Mouse (Mus musculus): ENCODE measurements around the gene Ermap. TPM values are rescaled to one million over a fixed set of nuclear protein-coding genes. Genes with fewer than 3 reads are reported as not detected.
A peak's percentile ranks its signal among the peaks of the same experiment; 100 is the strongest.

The Ermap gene
- polyA plus RNA-seq (2014; fragmentation: Nextera tagmentation; extraction: Ambion mirVana), result 0.49 and 1.3 TPM in 2 replicates

DNA sequence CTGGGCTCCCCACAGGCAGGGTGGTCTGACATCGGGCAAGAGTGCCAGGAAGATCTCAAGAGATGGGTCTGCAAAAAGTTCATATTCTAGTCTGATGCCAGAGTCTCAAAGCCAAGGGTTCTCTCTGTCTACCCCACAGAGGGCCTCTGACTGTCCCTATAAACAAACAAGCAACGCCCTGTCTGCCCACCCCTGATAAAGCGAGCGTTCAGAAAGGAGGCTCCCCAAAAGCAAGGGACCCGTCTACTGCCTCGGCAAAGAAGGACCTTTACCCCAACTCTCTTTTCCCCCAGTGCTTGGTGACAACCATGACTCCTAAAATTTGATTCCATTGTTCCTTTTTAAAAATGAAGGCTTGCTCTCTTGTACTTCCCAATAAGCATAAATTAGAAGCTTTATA is at the start of gene Ermap:
Ermap (minus strand) TSS at position 148 of the 400 bp plus-strand sequence.
- Histone ChIP-seq H3K4me2 (replicated peaks; ENCODE audit: low read depth, low read length) (no peak within 1 kb of the TSS), H3K36me3 (ENCODE audit: control insufficient read depth, insufficient read depth, low read length) (no peaks in the 10 kb centered on the region), H3K4me3 (ENCODE audit: low read length) (no peak within 1 kb of the TSS), H3K27ac (ENCODE audit: low read depth, low read length) (no peak within 1 kb of the TSS), H3K9me3 (ENCODE audit: control insufficient read depth, low read length) (no peaks in the 10 kb centered on the region), H3K4me1 (ENCODE audit: control insufficient read depth, insufficient read depth, low read length) (no peaks in the 10 kb centered on the region), H3K9ac (ENCODE audit: low read depth, low read length) (no peak within 1 kb of the TSS), H3K27me3 (ENCODE audit: control insufficient read depth, insufficient read depth, low read length) (no peaks in the 10 kb centered on the region)
- WGBS, result 71% methylated on average over 6 of the region's 6 CpGs
- ATAC-seq (ENCODE audit: low FRiP score, low TSS enrichment), result no peak

DNA sequence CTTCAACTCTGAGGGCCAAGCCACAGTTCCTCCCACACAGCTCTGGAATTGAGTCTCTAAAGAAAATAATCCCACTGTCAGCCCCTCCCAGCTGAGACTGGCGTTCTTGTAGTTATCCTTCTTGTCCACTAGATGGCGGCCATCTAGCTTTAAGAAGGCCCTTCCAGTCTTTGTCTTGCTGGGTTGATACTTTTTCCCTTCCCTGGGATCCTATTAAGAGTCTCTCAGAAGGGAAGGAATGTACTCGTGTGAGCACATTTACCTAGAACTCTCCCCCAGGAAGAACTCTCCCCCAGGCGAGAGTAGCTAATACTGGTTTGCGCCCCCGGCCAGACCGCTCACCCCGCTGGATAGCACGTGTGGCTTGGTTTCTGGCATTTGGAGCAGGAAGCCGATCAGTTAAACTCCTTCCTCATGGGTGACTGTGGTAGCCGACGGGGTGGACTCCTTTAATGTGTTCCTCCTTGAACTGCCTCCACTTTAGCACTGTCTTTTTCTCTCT is 49.4 kb upstream of the Ermap start:
- peak; percentile 79 for ATAC-seq (ENCODE audit: low FRiP score, low TSS enrichment)
- Histone ChIP-seq H3K4me1 (ENCODE audit: control insufficient read depth, insufficient read depth, low read length) (no peaks in the 10 kb centered on the region), H3K4me2 (replicated peaks; ENCODE audit: low read depth, low read length) (no peak overlapping the region; the same call in 1 of the 2 replicates), H3K9me3 (ENCODE audit: control insufficient read depth, low read length) (no peaks in the 10 kb centered on the region), H3K36me3 (ENCODE audit: control insufficient read depth, insufficient read depth, low read length) (peaks cover 28% of the 10 kb centered on the region; the same call in 1 of the 2 replicates), H3K27ac (ENCODE audit: low read depth, low read length) (0 out of 2 replicates have a peak overlapping the region, but pooled peaks have one; percentile 55), H3K27me3 (ENCODE audit: control insufficient read depth, insufficient read depth, low read length) (no peaks in the 10 kb centered on the region), H3K9ac (ENCODE audit: low read depth, low read length) (peak overlapping the region; percentile 47; the same call in 1 of the 2 replicates), H3K4me3 (ENCODE audit: low read length) (no peak overlapping the region)
- WGBS, result 43% methylated on average over 12 of the region's 12 CpGs

DNA sequence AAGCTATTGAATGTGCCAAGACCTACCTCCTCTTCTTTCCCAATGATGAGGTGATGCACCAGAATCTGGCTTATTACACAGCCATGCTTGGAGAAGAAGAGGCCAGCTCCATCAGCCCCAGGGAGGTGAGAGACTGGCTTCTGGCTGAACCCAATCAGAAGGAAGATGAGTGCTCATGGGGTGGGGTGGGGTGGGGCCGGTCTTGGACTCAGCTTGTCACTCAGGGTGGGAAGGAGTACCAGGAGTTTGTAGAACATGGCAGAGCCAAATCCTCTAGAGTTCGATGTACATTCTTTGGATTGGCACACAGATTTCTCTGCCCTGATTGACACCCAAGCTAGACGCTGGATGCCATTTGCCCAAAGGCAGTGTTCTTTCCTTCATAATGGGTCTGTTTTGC is 48.9 kb upstream of the Ermap start:
- H3K36me3 ChIP-seq (ENCODE audit: control insufficient read depth, insufficient read depth, low read length), result peaks cover 26% of the 10 kb centered on the region; the same call in 1 of the 2 replicates
- ATAC-seq (ENCODE audit: low FRiP score, low TSS enrichment), result peak; percentile 2; the same call in 1 of the 2 replicates

GRCm38 (mm10) chr4:119234348-119234747 is 44.5 kb upstream of the Ermap start:
- Histone ChIP-seq H3K27me3 (ENCODE audit: control insufficient read depth, insufficient read depth, low read length) (no peaks in the 10 kb centered on the region), H3K4me2 (replicated peaks; ENCODE audit: low read depth, low read length) (peak overlapping the region; percentile 84), H3K27ac (ENCODE audit: low read depth, low read length) (no peak overlapping the region), H3K9ac (ENCODE audit: low read depth, low read length) (peak overlapping the region; percentile 72; the same call in 1 of the 2 replicates), H3K36me3 (ENCODE audit: control insufficient read depth, insufficient read depth, low read length) (peaks cover 8% of the 10 kb centered on the region; the same call in 1 of the 2 replicates), H3K9me3 (ENCODE audit: control insufficient read depth, low read length) (no peaks in the 10 kb centered on the region), H3K4me3 (ENCODE audit: low read length) (peak overlapping the region; percentile 69; the same call in 1 of the 2 replicates), H3K4me1 (ENCODE audit: control insufficient read depth, insufficient read depth, low read length) (peaks cover 5% of the 10 kb centered on the region)
- ATAC-seq (ENCODE audit: low FRiP score, low TSS enrichment), result no peak
- 60% methylated on average over 3 of the region's 3 CpGs for WGBS

More for the DNA sequence above, 48.9 kb upstream of the Ermap start:
- Histone ChIP-seq H3K27me3 (ENCODE audit: control insufficient read depth, insufficient read depth, low read length) (no peaks in the 10 kb centered on the region), H3K4me1 (ENCODE audit: control insufficient read depth, insufficient read depth, low read length) (no peaks in the 10 kb centered on the region), H3K27ac (ENCODE audit: low read depth, low read length) (no peak overlapping the region), H3K9me3 (ENCODE audit: control insufficient read depth, low read length) (no peaks in the 10 kb centered on the region), H3K9ac (ENCODE audit: low read depth, low read length) (no peak overlapping the region), H3K4me3 (ENCODE audit: low read length) (no peak overlapping the region), H3K4me2 (replicated peaks; ENCODE audit: low read depth, low read length) (no peak overlapping the region)
- WGBS, result 76% methylated on average over 3 of the region's 3 CpGs

GRCm38 (mm10) chr4:119233256-119233901 is 43.6 kb upstream of the Ermap start:
- ATAC-seq (ENCODE audit: low FRiP score, low TSS enrichment), result peak; percentile 37
- WGBS, result under 1% methylated on average over 36 of the region's 36 CpGs
- H3K9me3 ChIP-seq (ENCODE audit: control insufficient read depth, low read length), result no peaks in the 10 kb centered on the region
- H3K9ac ChIP-seq (ENCODE audit: low read depth, low read length), result peak overlapping the region; percentile 72
- peak overlapping the region; percentile 57 for H3K27ac ChIP-seq (ENCODE audit: low read depth, low read length)
- H3K4me2 ChIP-seq (replicated peaks; ENCODE audit: low read depth, low read length), result peak overlapping the region; percentile 84
- peak overlapping the region; percentile 69 for H3K4me3 ChIP-seq (ENCODE audit: low read length)
- H3K36me3 ChIP-seq (ENCODE audit: control insufficient read depth, insufficient read depth, low read length), result peaks cover 8% of the 10 kb centered on the region; the same call in 1 of the 2 replicates
- no peaks in the 10 kb centered on the region for H3K27me3 ChIP-seq (ENCODE audit: control insufficient read depth, insufficient read depth, low read length)
- peaks cover 5% of the 10 kb centered on the region for H3K4me1 ChIP-seq (ENCODE audit: control insufficient read depth, insufficient read depth, low read length)

GRCm38 (mm10) chr4:119232410-119233255 is 42.8 kb upstream of the Ermap start, which contains the start of the genes AU022252 and P3h1:
Gene AU022252 (minus strand): TSS chr4:119232712.
Gene P3h1 (plus strand): TSS chr4:119232915.
- Histone ChIP-seq H3K4me2 (replicated peaks; ENCODE audit: low read depth, low read length) (peak within 1 kb of the TSS; percentile 84), H3K9me3 (ENCODE audit: control insufficient read depth, low read length) (no peaks in the 10 kb centered on the region), H3K4me3 (ENCODE audit: low read length) (peak within 1 kb of the TSS; percentile 69), H3K4me1 (ENCODE audit: control insufficient read depth, insufficient read depth, low read length) (peaks cover 5% of the 10 kb centered on the region), H3K36me3 (ENCODE audit: control insufficient read depth, insufficient read depth, low read length) (peaks cover 13% of the 10 kb centered on the region), H3K9ac (ENCODE audit: low read depth, low read length) (peak within 1 kb of the TSS; percentile 72), H3K27ac (ENCODE audit: low read depth, low read length) (peak within 1 kb of the TSS; percentile 57), H3K27me3 (ENCODE audit: control insufficient read depth, insufficient read depth, low read length) (no peaks in the 10 kb centered on the region)
- under 1% methylated on average over 71 of the region's 71 CpGs for WGBS
- ATAC-seq (ENCODE audit: low FRiP score, low TSS enrichment), result peak; percentile 98

DNA sequence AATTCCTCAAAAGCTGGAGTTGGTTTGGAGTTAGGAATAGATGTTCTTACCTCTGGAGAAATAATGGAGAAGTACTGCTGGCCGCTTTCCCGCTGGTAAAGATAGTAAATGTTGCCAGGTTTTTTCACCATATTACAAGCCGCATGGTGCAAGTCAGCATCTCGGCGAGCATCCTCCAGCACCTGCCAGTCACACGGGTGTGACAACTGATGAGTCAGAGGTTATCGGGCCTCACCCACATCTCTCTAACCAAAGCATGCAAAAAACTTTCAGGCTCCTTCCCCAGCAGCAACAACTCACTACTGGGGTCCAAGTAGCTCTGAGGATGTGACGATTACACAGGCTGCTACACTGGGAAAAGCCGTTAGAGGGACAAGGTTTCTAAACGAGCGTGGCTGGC is 36.9 kb upstream of the Ermap start:
- no peak overlapping the region for H3K4me3 ChIP-seq (ENCODE audit: low read length)
- H3K36me3 ChIP-seq (ENCODE audit: control insufficient read depth, insufficient read depth, low read length), result peaks cover 41% of the 10 kb centered on the region
- H3K27me3 ChIP-seq (ENCODE audit: control insufficient read depth, insufficient read depth, low read length), result no peaks in the 10 kb centered on the region
- H3K9ac ChIP-seq (ENCODE audit: low read depth, low read length), result no peak overlapping the region
- no peak for ATAC-seq (ENCODE audit: low FRiP score, low TSS enrichment)
- H3K4me2 ChIP-seq (replicated peaks; ENCODE audit: low read depth, low read length), result no peak overlapping the region
- H3K9me3 ChIP-seq (ENCODE audit: control insufficient read depth, low read length), result no peaks in the 10 kb centered on the region
- H3K4me1 ChIP-seq (ENCODE audit: control insufficient read depth, insufficient read depth, low read length), result peaks cover 5% of the 10 kb centered on the region
- no peak overlapping the region for H3K27ac ChIP-seq (ENCODE audit: low read depth, low read length)
- 95% methylated on average over 11 of the region's 11 CpGs for WGBS

DNA sequence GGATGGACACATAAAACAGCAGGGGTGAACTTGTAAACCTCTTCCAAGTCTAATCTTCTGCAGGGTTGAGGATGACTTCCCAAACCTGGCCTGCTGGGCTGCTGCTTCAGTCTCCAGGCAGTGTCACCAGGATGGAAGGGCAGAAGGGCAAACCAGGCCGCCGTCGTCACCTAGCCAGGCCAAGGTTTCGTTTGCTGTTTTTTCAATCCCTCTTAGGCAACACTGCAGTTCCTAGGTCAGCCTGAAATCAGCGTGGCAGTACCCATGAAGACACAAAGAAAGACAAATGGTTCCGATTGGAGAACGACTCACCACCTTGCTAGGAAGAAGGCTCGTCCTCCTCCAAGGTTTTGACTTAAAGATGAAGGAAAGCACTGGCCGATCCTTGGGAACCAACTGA is 35.9 kb upstream of the Ermap start:
- ATAC-seq (ENCODE audit: low FRiP score, low TSS enrichment), result no peak
- H3K27me3 ChIP-seq (ENCODE audit: control insufficient read depth, insufficient read depth, low read length), result no peaks in the 10 kb centered on the region
- H3K4me1 ChIP-seq (ENCODE audit: control insufficient read depth, insufficient read depth, low read length), result no peaks in the 10 kb centered on the region
- peaks cover 41% of the 10 kb centered on the region for H3K36me3 ChIP-seq (ENCODE audit: control insufficient read depth, insufficient read depth, low read length)
- H3K4me2 ChIP-seq (replicated peaks; ENCODE audit: low read depth, low read length), result no peak overlapping the region
- no peak overlapping the region for H3K27ac ChIP-seq (ENCODE audit: low read depth, low read length)
- no peaks in the 10 kb centered on the region for H3K9me3 ChIP-seq (ENCODE audit: control insufficient read depth, low read length)
- 90% methylated on average over 9 of the region's 9 CpGs for WGBS
- H3K4me3 ChIP-seq (ENCODE audit: low read length), result no peak overlapping the region
- H3K9ac ChIP-seq (ENCODE audit: low read depth, low read length), result no peak overlapping the region

Measured in kidney, embryonic 14.5 days (tissue).